Mouse (Mus musculus) olfactory bulb, adult 2 months (tissue): Measurements from ENCODE around the gene Dock8.

Experiments
- CTCF ChIP-seq: fragments of 200-500 bp; IDR thresholded peaks from 2 replicates; pipeline ENCODE4 v1.5.1; 2012; ENCODE audit warnings: low read depth, mild to moderate bottlenecking, low read length, moderate library complexity; ENCODE audit not compliant: insufficient read depth
- POLR2A ChIP-seq: fragments of 200-500 bp; IDR thresholded peaks from 2 replicates; pipeline ENCODE4 v1.6.1; 2012; ENCODE audit warnings: mild to moderate bottlenecking, low read depth, low read length, moderate library complexity; ENCODE audit not compliant: insufficient read depth

GRCm38 (mm10) chr19:25155250-25155649, 155.9 kb downstream of the Dock8 start:
- TF ChIP-seq CTCF: no peak
- TF ChIP-seq POLR2A: no peak
